Comparison of ENCODE assay signal across 22 mouse cellular contexts in the genomic region with DNA sequence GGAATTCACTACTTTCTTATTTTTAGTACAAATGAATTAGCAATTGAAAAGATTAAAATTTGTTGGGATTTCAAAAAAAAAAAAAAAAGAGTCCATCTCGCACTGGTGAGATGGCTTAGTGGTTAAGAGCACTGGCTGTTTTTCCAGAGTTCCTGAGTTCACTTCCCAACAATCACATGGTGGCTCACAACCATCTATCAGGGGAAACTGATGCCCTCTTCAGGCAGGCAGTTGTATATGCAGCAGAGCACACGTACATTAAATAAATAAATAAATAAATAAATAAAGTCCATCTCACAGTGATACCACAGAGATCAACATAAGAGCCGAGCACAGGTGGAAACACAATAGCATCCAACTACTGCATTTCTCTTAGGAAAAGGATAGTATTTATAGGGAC.
DNase-seq lines count a peak whose midpoint lies in the region; ATAC-seq lines count a peak whose summit lies in the region.
"Had no signal": no experiment of that assay in that cellular context is flagged by ENCODE, and none has a peak within 500 bp of the region (broad histone marks: within the 10 kb centered on the region; RNA-seq: fewer than 3 reads in every experiment).

No protein-coding gene starts in this region.

- H3K9me3 ChIP-seq in hindbrain, embryonic 14.5 days (ENCODE audit: control insufficient read depth, low read length) = no peaks in the 10 kb centered on the region
- H3K9me3 ChIP-seq: embryonic facial prominence, embryonic 13.5 days; G1E; heart, embryonic 15.5 days; hindbrain, embryonic 15.5 days had no signal

- 73% methylated on average over 3 of the region's 3 CpGs for WGBS in hindbrain, embryonic 14.5 days

- no peak overlapping the region for H3K4me2 ChIP-seq in hindbrain, embryonic 14.5 days (replicated peaks)
- H3K4me2 ChIP-seq: embryonic facial prominence, embryonic 13.5 days; heart, embryonic 11.5 days; heart, embryonic 15.5 days; hindbrain, embryonic 15.5 days had no signal

- H3K36me3 ChIP-seq in hindbrain, embryonic 14.5 days (replicated peaks; ENCODE audit: control insufficient read depth, insufficient read depth) = no peaks in the 10 kb centered on the region
- H3K36me3 ChIP-seq: embryonic facial prominence, embryonic 13.5 days; G1E; heart, embryonic 15.5 days; hindbrain, embryonic 15.5 days had no signal

- H3K4me3 ChIP-seq in hindbrain, embryonic 14.5 days (replicated peaks; ENCODE audit: low read length) = no peak overlapping the region
- H3K4me3 ChIP-seq: embryonic facial prominence, embryonic 13.5 days; heart, adult 2 months; heart, embryonic 15.5 days; hindbrain, embryonic 15.5 days had no signal

- no peaks in the 10 kb centered on the region for H3K27me3 ChIP-seq in hindbrain, embryonic 14.5 days (ENCODE audit: control insufficient read depth, insufficient read depth, low read length)
- H3K27me3 ChIP-seq: embryonic facial prominence, embryonic 13.5 days; heart, embryonic 15.5 days; hindbrain, embryonic 15.5 days; Patski had no signal

- H3K4me1 ChIP-seq in hindbrain, embryonic 14.5 days (replicated peaks; ENCODE audit: control insufficient read depth, insufficient read depth, low read length) = no peaks in the 10 kb centered on the region
- H3K4me1 ChIP-seq: embryonic facial prominence, embryonic 13.5 days; heart, embryonic 15.5 days; hindbrain, embryonic 15.5 days had no signal

- H3K9ac ChIP-seq in hindbrain, embryonic 14.5 days = no peak overlapping the region
- H3K9ac ChIP-seq: embryonic facial prominence, embryonic 13.5 days; heart, embryonic 15.5 days; hindbrain, embryonic 15.5 days had no signal

- H3K27ac ChIP-seq in hindbrain, embryonic 14.5 days = no peak overlapping the region
- H3K27ac ChIP-seq: embryonic facial prominence, embryonic 13.5 days; heart, adult 2 months; heart, embryonic 15.5 days; hindbrain, embryonic 15.5 days had no signal

- peak; percentile 4 for DNase-seq in embryo, embryonic 10.5 days (ENCODE audit: low spot score)
- no peak for DNase-seq in embryo, embryonic 9.5 days (ENCODE audit: extremely low spot score)
- DNase-seq in ES-CJ7 (ENCODE audit: low read depth, low spot score) = peak; percentile 58
- DNase-seq in ZHBTc4 (ENCODE audit: low read depth, low spot score) = peak; percentile 39
- no peak for DNase-seq in lung, postnatal 4 days
- no peak for DNase-seq in heart, adult 11 months
- DNase-seq in hindbrain, embryonic 14.5 days (ENCODE audit: low spot score) = no peak
- DNase-seq: adrenal gland, postnatal 14 days; cerebellum, adult 18-20 months; cerebellum, adult 9-11 months; cerebellum, postnatal 36 days; heart, adult 2 months; heart, postnatal 14 days; kidney, adult 8-10 months had no signal

- no peak for ATAC-seq in hindbrain, embryonic 14.5 days (ENCODE audit: low FRiP score)
- ATAC-seq: forebrain, embryonic 14.5 days; intestine, postnatal 0 days; Patski had no signal

Comparison
In these comparisons a context has a peak if more than half of its experiments do, and no peak if none do; other contexts are left out.
1. DNase-seq: peak in embryo, embryonic 10.5 days (single experiment), ES-CJ7 (single experiment) and ZHBTc4 (single experiment); none in embryo, embryonic 9.5 days (single experiment), lung, postnatal 4 days (0 of 2), heart, adult 11 months (single experiment) and hindbrain, embryonic 14.5 days (single experiment).